Mouse (Mus musculus): ENCODE measurements around the gene Snx11.

- TF ChIP-seq TCF12 (IDR thresholded peaks at IDR 0.05; ENCODE audit: low read depth, low read length): no peak
- TF ChIP-seq ZNF384 (IDR thresholded peaks at IDR 0.05; ENCODE audit: low read depth, low read length): no peak
- TF ChIP-seq CTCF (IDR thresholded peaks at IDR 0.05 in 2 of 3, conservative IDR thresholded peaks at IDR 0.05 in 1 of 3; ENCODE audit: control insufficient read depth in 1 of 3, insufficient read depth in 1 of 3, low read depth in 2 of 3, low read length in 3 of 3, poor library complexity in 1 of 3, severe bottlenecking in 1 of 3): no peak
- TF ChIP-seq ETS1 (IDR thresholded peaks at IDR 0.05; ENCODE audit: low read depth, low read length): no peak
- TF ChIP-seq NELFE (IDR thresholded peaks at IDR 0.05; ENCODE audit: low read depth, low read length): no peak
- no peak for TF ChIP-seq TAL1 (IDR thresholded peaks at IDR 0.05; ENCODE audit: low read length)
- TF ChIP-seq EP300 (IDR thresholded peaks at IDR 0.05; ENCODE audit: low read depth in 1 of 2, low read length in 2 of 2): no peak
- TF ChIP-seq POLR2A (IDR thresholded peaks at IDR 0.05; ENCODE audit: control insufficient read depth in 1 of 2, insufficient read depth in 1 of 2, low read depth in 1 of 2, low read length in 2 of 2, poor library complexity in 1 of 2): no peak
- TF ChIP-seq GATA1 (IDR thresholded peaks at IDR 0.05; ENCODE audit: low read depth, low read length): no peak
- TF ChIP-seq MAX (IDR thresholded peaks at IDR 0.05; ENCODE audit: low read length): no peak
- no peak for TF ChIP-seq HCFC1 (IDR thresholded peaks at IDR 0.05; ENCODE audit: low read depth, low read length)
Measured at GRCm38 (mm10) chr11:96747555-96747954, 29.8 kb downstream of the Snx11 start.

All from MEL (cell line).